Mouse (Mus musculus) G1E (cell line): ENCODE measurements at regions not wholly inside any gene's neighbourhood (a gene's known extent, or its start where the extent isn't known, plus 50 kb on each side); places are given as distances from the start of the nearest gene placed in this dataset.

Experiments used
- CTCF ChIP-seq: IDR thresholded peaks from 2 replicates; pipeline ENCODE4 v1.5.1; 2012; ENCODE audit warnings: low read depth, low read length, inconsistent platforms, mixed read lengths
- GATA2 ChIP-seq: IDR thresholded peaks from 2 replicates; pipeline ENCODE4 v1.6.1; 2012; ENCODE audit warnings: low read depth, low read length, inconsistent platforms, borderline replicate concordance

DNA sequence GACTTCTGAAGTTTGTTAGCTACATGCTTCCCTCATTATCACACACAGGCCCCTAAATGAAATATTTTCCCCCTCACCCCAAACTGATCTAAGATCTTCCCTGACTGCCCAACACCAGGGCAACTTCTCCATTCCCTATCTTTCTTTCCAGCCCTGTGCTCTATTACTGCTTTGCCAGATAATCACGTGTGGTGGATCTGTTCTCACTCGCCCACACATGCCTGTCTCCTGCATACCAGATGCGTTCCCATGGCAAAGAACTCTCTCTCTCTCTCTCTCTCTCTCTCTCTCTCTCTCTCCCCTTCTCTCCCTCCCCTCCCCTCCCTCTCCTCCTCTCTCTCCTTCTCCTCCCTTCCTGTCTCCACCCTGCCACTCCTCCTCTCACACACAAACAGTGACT lies 88.8 kb upstream of the Npy2r start:
- no peak for TF ChIP-seq CTCF
- no peak for TF ChIP-seq GATA2
